Mouse (Mus musculus) ES-Bruce4 (cell line): Measurements from ENCODE around the gene Lyrm4. TPM values are rescaled to one million over a fixed set of nuclear protein-coding genes. Genes with fewer than 3 reads are reported as not detected.
"Not testable (repeated sequence)": the region's sequence is repeated elsewhere in the genome, so short reads cannot be mapped to it uniquely, and the experiment has no call there.

ENCODE experiments used
- H3K27ac ChIP-seq: 2 replicates; pipeline ENCODE4 v1.5.1; 2012; ENCODE audit warnings: low read length, inconsistent platforms; ENCODE audit not compliant: insufficient read depth
- H3K27me3 ChIP-seq: 2 replicates; pipeline ENCODE4 v1.6.1; 2012; ENCODE audit warnings: mild to moderate bottlenecking, low read length, inconsistent platforms; ENCODE audit not compliant: control insufficient read depth, poor library complexity, insufficient read depth, severe bottlenecking
- H3K36me3 ChIP-seq: 2 replicates; pipeline ENCODE4 v1.6.1; 2012; ENCODE audit warnings: inconsistent platforms, mild to moderate bottlenecking, low read length, moderate library complexity; ENCODE audit not compliant: control insufficient read depth, poor library complexity, insufficient read depth, severe bottlenecking
- H3K4me1 ChIP-seq: one replicate; pipeline ENCODE4 v1.8.1; 2011; ENCODE audit warnings: low read length; ENCODE audit not compliant: control insufficient read depth, insufficient read depth
- H3K4me3 ChIP-seq: 2 replicates; pipeline ENCODE4 v1.5.1; 2011; ENCODE audit warnings: low read depth, mild to moderate bottlenecking, low read length
- H3K9ac ChIP-seq: 2 replicates; pipeline ENCODE4 v1.6.1; 2012; ENCODE audit warnings: low read depth, mild to moderate bottlenecking, inconsistent platforms; ENCODE audit not compliant: poor library complexity, severe bottlenecking
- H3K9me3 ChIP-seq: replicated peaks from 2 replicates; pipeline ENCODE4 v1.6.1; 2012; ENCODE audit warnings: mild to moderate bottlenecking, low read length, inconsistent platforms; ENCODE audit not compliant: control insufficient read depth, poor library complexity, insufficient read depth, severe bottlenecking
- CTCF ChIP-seq: IDR thresholded peaks from one replicate; pipeline ENCODE4 v1.8.1; 2011; ENCODE audit warnings: low read depth, low read length
- EP300 ChIP-seq: IDR thresholded peaks from 2 replicates; pipeline ENCODE4 v1.6.1; 2011; ENCODE audit warnings: low read depth, low read length; ENCODE audit not compliant: insufficient read depth
- POLR2A ChIP-seq: IDR thresholded peaks from one replicate; pipeline ENCODE4 v1.8.1; 2011; ENCODE audit warnings: low read length; ENCODE audit not compliant: insufficient read depth
- polyA plus RNA-seq: library from polyadenylated mRNA; stranded (reverse); fragments of >200 nt; gene quantifications from 2 replicates; pipeline ENCODE4 v1.2.4, GENCODE M21; 2011; ENCODE audit warnings: low read depth; ENCODE audit not compliant: missing spikeins, insufficient read depth, insufficient read length

The Lyrm4 gene
- polyA plus RNA-seq, 1 experiment: 8.5 TPM

GRCm38 (mm10) chr13:35994067-35994466 is 123.3 kb downstream of the Lyrm4 start:
- TF ChIP-seq POLR2A (no peak), CTCF (no peak), EP300 (no peak)
- H3K27ac ChIP-seq: no peak overlapping the region
- H3K27me3 ChIP-seq: no peaks in the 10 kb centered on the region
- H3K4me3 ChIP-seq: no peak overlapping the region
- H3K9me3 ChIP-seq: no peaks in the 10 kb centered on the region
- no peak overlapping the region for H3K9ac ChIP-seq
- no peaks in the 10 kb centered on the region for H3K4me1 ChIP-seq
- no peaks in the 10 kb centered on the region for H3K36me3 ChIP-seq

GRCm38 (mm10) chr13:35991185-35991584 is 126.1 kb downstream of the Lyrm4 start:
- H3K36me3 ChIP-seq, H3K27ac ChIP-seq, H3K4me1 ChIP-seq, H3K9me3 ChIP-seq, H3K4me3 ChIP-seq, H3K9ac ChIP-seq, H3K27me3 ChIP-seq: not testable (repeated sequence)

GRCm38 (mm10) chr13:35989329-35989728 is 128.0 kb downstream of the Lyrm4 start:
- Histone ChIP-seq H3K9me3 (no peaks in the 10 kb centered on the region), H3K27me3 (no peaks in the 10 kb centered on the region), H3K4me3 (no peak overlapping the region), H3K27ac (no peak overlapping the region), H3K9ac (no peak overlapping the region), H3K36me3 (no peaks in the 10 kb centered on the region), H3K4me1 (no peaks in the 10 kb centered on the region)
- no peak for TF ChIP-seq POLR2A
- TF ChIP-seq CTCF: no peak
- TF ChIP-seq EP300: no peak

GRCm38 (mm10) chr13:35982985-35983384 is 134.3 kb downstream of the Lyrm4 start:
- H3K27ac ChIP-seq: no peak overlapping the region

GRCm38 (mm10) chr13:35980471-35980870 is 136.9 kb downstream of the Lyrm4 start:
- Histone ChIP-seq H3K9ac (no peak overlapping the region), H3K36me3 (no peaks in the 10 kb centered on the region), H3K4me1 (no peaks in the 10 kb centered on the region), H3K9me3 (no peaks in the 10 kb centered on the region), H3K27me3 (no peaks in the 10 kb centered on the region), H3K27ac (no peak overlapping the region), H3K4me3 (no peak overlapping the region)
- TF ChIP-seq EP300 (no peak), POLR2A (no peak), CTCF (no peak)

More at GRCm38 (mm10) chr13:35982985-35983384, 134.3 kb downstream of the Lyrm4 start:
- no peaks in the 10 kb centered on the region for H3K9me3 ChIP-seq
- no peaks in the 10 kb centered on the region for H3K4me1 ChIP-seq
- TF ChIP-seq POLR2A: no peak
- no peak for TF ChIP-seq EP300
- TF ChIP-seq CTCF: no peak
- no peaks in the 10 kb centered on the region for H3K36me3 ChIP-seq
- no peak overlapping the region for H3K4me3 ChIP-seq
- H3K9ac ChIP-seq: no peak overlapping the region
- no peaks in the 10 kb centered on the region for H3K27me3 ChIP-seq

- H3K4me3 ChIP-seq: no peak overlapping the region
- no peaks in the 10 kb centered on the region for H3K9me3 ChIP-seq
- H3K4me1 ChIP-seq: no peaks in the 10 kb centered on the region
- H3K27ac ChIP-seq: no peak overlapping the region
- H3K36me3 ChIP-seq: no peaks in the 10 kb centered on the region
- no peak overlapping the region for H3K9ac ChIP-seq
- no peaks in the 10 kb centered on the region for H3K27me3 ChIP-seq
- no peak for TF ChIP-seq EP300
- no peak for TF ChIP-seq CTCF
- no peak for TF ChIP-seq POLR2A
Measured at GRCm38 (mm10) chr13:35976912-35977311, 140.4 kb downstream of the Lyrm4 start.
